Mouse (Mus musculus) kidney, embryonic 16.5 days (tissue): ENCODE data around the gene Six1. TPM values are rescaled to one million over a fixed set of nuclear protein-coding genes. Genes with fewer than 3 reads are reported as not detected.
"Not testable (repeated sequence)": the region's sequence is repeated elsewhere in the genome, so short reads cannot be mapped to it uniquely, and the experiment has no call there.

Experiments used
- ATAC-seq: fragments of 200-750 bp; cut with Nextera tagmentation; 2 replicates; pipeline ENCODE4 v1.8.0; 2017; ENCODE audit warnings: moderate TSS enrichment; ENCODE audit not compliant: low FRiP score, low TSS enrichment
- H3K27ac ChIP-seq: fragments of 300-500 bp; sonication (generic); 2 replicates; pipeline ENCODE4 v1.5.1; 2014; ENCODE audit warnings: low read length
- H3K27me3 ChIP-seq: fragments of 300-500 bp; sonication (generic); 2 replicates; pipeline ENCODE4 v1.6.1; 2014; ENCODE audit warnings: low read length, control low read depth, mixed read lengths; ENCODE audit not compliant: insufficient read depth
- H3K36me3 ChIP-seq: fragments of 300-500 bp; sonication (generic); 2 replicates; pipeline ENCODE4 v1.6.1; 2014; ENCODE audit warnings: low read length, control low read depth, mixed read lengths; ENCODE audit not compliant: insufficient read depth
- H3K4me1 ChIP-seq: fragments of 300-500 bp; sonication (generic); 2 replicates; pipeline ENCODE4 v1.6.1; 2014; ENCODE audit warnings: low read length, control low read depth, mixed read lengths; ENCODE audit not compliant: insufficient read depth
- H3K4me2 ChIP-seq: fragments of 300-500 bp; sonication (generic); replicated peaks from 2 replicates; pipeline ENCODE4 v1.6.1; 2014; ENCODE audit warnings: low read depth, low read length
- H3K4me3 ChIP-seq: fragments of 300-500 bp; sonication (generic); 2 replicates; pipeline ENCODE4 v1.5.1; 2014; ENCODE audit warnings: mild to moderate bottlenecking, low read length
- H3K9ac ChIP-seq: fragments of 300-500 bp; sonication (generic); replicated peaks from 2 replicates; pipeline ENCODE4 v1.6.1; 2014; ENCODE audit warnings: low read length
- H3K9me3 ChIP-seq: fragments of 300-500 bp; sonication (generic); 2 replicates; pipeline ENCODE4 v1.6.1; 2016; ENCODE audit warnings: low read length, control low read depth
- WGBS: fragments of 180-500 bp; shearing (Covaris S2); extraction: QIAGEN DNeasy Blood & Tissue Kit; methylation state at CpG from one replicate; pipeline ENCODE4 v1.1.7; 2014; 5-methylcytosine and 5-hydroxymethylcytosine counted together
- polyA plus RNA-seq: library from polyadenylated mRNA; unstranded; fragments of >200 nt; fragmentation: Nextera tagmentation; extraction: Ambion mirVana; gene quantifications from 2 replicates; pipeline ENCODE4 v1.2.1, GENCODE M21; 2015

Six1 gene
- polyA plus RNA-seq, 1 experiment from 2014 or later = 0.47 TPM

GRCm38 (mm10) chr12:73016171-73016570 is 37.5 kb downstream of the Six1 start:
- H3K27me3 ChIP-seq = no peaks in the 10 kb centered on the region; the same call in 1 of the 2 replicates
- H3K4me1 ChIP-seq = peaks cover 5% of the 10 kb centered on the region; the same call in 1 of the 2 replicates
- 67% methylated on average over 4 of the region's 4 CpGs for WGBS
- no peaks in the 10 kb centered on the region for H3K9me3 ChIP-seq
- no peak overlapping the region for H3K9ac ChIP-seq
- H3K4me2 ChIP-seq = no peak overlapping the region
- no peak overlapping the region for H3K27ac ChIP-seq
- H3K36me3 ChIP-seq = no peaks in the 10 kb centered on the region
- H3K4me3 ChIP-seq = no peak overlapping the region
- no peak for ATAC-seq

- ATAC-seq = no peak
- no peaks in the 10 kb centered on the region for H3K36me3 ChIP-seq
- no peak overlapping the region for H3K9ac ChIP-seq
- H3K4me2 ChIP-seq = no peak overlapping the region
- no peak overlapping the region for H3K4me3 ChIP-seq
- no peaks in the 10 kb centered on the region for H3K9me3 ChIP-seq
- peaks cover 5% of the 10 kb centered on the region; the same call in 1 of the 2 replicates for H3K4me1 ChIP-seq
- no peak overlapping the region for H3K27ac ChIP-seq
- WGBS = 78% methylated on average over 4 of the region's 4 CpGs
- no peaks in the 10 kb centered on the region; the same call in 1 of the 2 replicates for H3K27me3 ChIP-seq
Measured at GRCm38 (mm10) chr12:73014311-73014710, 39.4 kb downstream of the Six1 start.

- H3K9me3 ChIP-seq = no peaks in the 10 kb centered on the region
- H3K27ac ChIP-seq = no peak overlapping the region
- no peaks in the 10 kb centered on the region for H3K27me3 ChIP-seq
- ATAC-seq = peak; percentile 51; the same call in 1 of the 2 replicates
- H3K36me3 ChIP-seq = no peaks in the 10 kb centered on the region
- WGBS = 37% methylated on average over 5 of the region's 5 CpGs
- H3K4me3 ChIP-seq = no peak overlapping the region
- H3K4me1 ChIP-seq = peaks cover 5% of the 10 kb centered on the region; the same call in 1 of the 2 replicates
- no peak overlapping the region for H3K9ac ChIP-seq
- H3K4me2 ChIP-seq = peak overlapping the region; percentile 30; the same call in 1 of the 2 replicates
Measured at GRCm38 (mm10) chr12:73012824-73013223, 40.9 kb downstream of the Six1 start.

- H3K27ac ChIP-seq = 0 out of 2 replicates have a peak overlapping the region, but pooled peaks have one; percentile 39
- peak; percentile 31 for ATAC-seq
- H3K9me3 ChIP-seq = no peaks in the 10 kb centered on the region
- no peaks in the 10 kb centered on the region for H3K36me3 ChIP-seq
- peaks cover 5% of the 10 kb centered on the region; the same call in 1 of the 2 replicates for H3K4me1 ChIP-seq
- 29% methylated on average over 10 of the region's 10 CpGs for WGBS
- no peak overlapping the region for H3K4me3 ChIP-seq
- no peaks in the 10 kb centered on the region for H3K27me3 ChIP-seq
- H3K4me2 ChIP-seq = peak overlapping the region; percentile 30; the same call in 1 of the 2 replicates
- H3K9ac ChIP-seq = no peak overlapping the region
Measured at GRCm38 (mm10) chr12:73012136-73012785, 41.4 kb downstream of the Six1 start.

- not testable (repeated sequence) for H3K27ac ChIP-seq, H3K9ac ChIP-seq, H3K4me2 ChIP-seq, H3K4me1 ChIP-seq, ATAC-seq, H3K4me3 ChIP-seq, H3K36me3 ChIP-seq, H3K9me3 ChIP-seq, H3K27me3 ChIP-seq
- 34% methylated on average over 9 of the region's 9 CpGs for WGBS
Measured at GRCm38 (mm10) chr12:73002903-73003302, 50.8 kb downstream of the Six1 start.

DNA sequence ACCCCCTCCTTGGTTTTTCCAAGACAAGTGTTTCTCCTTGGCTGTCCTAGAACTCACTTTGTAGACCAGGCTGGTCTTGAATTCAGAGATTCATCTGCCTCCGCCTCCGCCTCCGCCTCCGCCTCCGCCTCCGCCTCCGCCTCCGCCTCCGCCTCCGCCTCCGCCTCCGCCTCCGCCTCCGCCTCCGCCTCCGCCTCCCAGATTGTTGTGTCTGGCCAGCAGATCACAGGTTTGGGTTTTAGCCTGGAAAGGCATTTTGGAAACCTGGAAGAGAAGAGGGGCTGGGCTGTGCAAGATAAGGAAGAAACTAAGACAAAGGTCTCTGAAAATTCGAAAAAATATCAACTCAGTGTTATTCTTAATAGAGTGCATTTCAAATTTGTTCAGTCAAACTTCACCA is 51.4 kb downstream of the Six1 start:
- not testable (repeated sequence) for H3K9me3 ChIP-seq, H3K27ac ChIP-seq, H3K4me1 ChIP-seq, H3K27me3 ChIP-seq, H3K4me3 ChIP-seq, H3K9ac ChIP-seq, ATAC-seq, H3K36me3 ChIP-seq, H3K4me2 ChIP-seq
- WGBS = 45% methylated on average over 8 of the region's 17 CpGs

- Histone ChIP-seq H3K4me2 (no peak overlapping the region), H3K4me3 (no peak overlapping the region), H3K4me1 (no peaks in the 10 kb centered on the region), H3K9me3 (no peaks in the 10 kb centered on the region), H3K9ac (no peak overlapping the region), H3K27me3 (no peaks in the 10 kb centered on the region), H3K27ac (no peak overlapping the region), H3K36me3 (no peaks in the 10 kb centered on the region)
- ATAC-seq = no peak
- 96% methylated on average over 4 of the region's 4 CpGs for WGBS
Measured at GRCm38 (mm10) chr12:72998105-72999001, 55.3 kb downstream of the Six1 start.

- Histone ChIP-seq H3K9ac (no peak overlapping the region), H3K4me2 (no peak overlapping the region), H3K27ac (no peak overlapping the region), H3K9me3 (no peaks in the 10 kb centered on the region), H3K4me1 (no peaks in the 10 kb centered on the region), H3K4me3 (no peak overlapping the region), H3K36me3 (no peaks in the 10 kb centered on the region), H3K27me3 (no peaks in the 10 kb centered on the region)
- WGBS = 92% methylated on average over 3 of the region's 3 CpGs
- no peak for ATAC-seq
Measured at GRCm38 (mm10) chr12:72996646-72997045, 57.0 kb downstream of the Six1 start.
